Comparison of ENCODE assay signal across 20 mouse cellular contexts in the genomic region with DNA sequence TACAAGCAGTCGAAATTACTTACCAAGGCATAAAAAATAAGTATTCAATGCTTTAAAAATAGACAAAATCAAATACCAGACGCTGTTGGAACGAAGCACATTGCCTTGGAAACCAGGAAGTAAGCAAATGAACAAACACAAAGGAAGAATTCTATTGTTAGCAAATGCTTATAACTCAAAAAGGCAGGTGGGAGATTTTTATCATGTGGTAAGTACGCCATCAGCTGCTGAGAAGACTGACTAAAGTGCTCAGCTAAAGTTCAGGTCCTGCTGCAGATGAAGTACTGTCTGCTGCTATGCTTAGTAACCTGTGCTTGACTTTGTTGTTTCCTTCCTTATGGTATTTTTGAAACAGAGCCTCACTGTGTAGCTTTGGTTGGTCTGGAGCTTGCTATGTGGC. TPM values are rescaled to one million over a fixed set of nuclear protein-coding genes. Genes with fewer than 3 reads are reported as not detected.
A peak's percentile ranks its signal among the peaks of the same experiment; 100 is the strongest.
DNase-seq lines count a peak whose midpoint lies in the region; ATAC-seq and TF ChIP-seq lines count a peak whose summit lies in the region.
"Had no signal": no experiment of that assay in that cellular context is flagged by ENCODE, and none has a peak within 500 bp of the region (broad histone marks: within the 10 kb centered on the region; RNA-seq: fewer than 3 reads in every experiment).

No protein-coding gene starts in this region.

- no peak overlapping the region for H3K27ac ChIP-seq in forebrain, postnatal 0 days (ENCODE audit: low read depth, low read length)
- H3K27ac ChIP-seq in forebrain, embryonic 10.5 days = no peak overlapping the region
- H3K27ac ChIP-seq in hindbrain, postnatal 0 days = no peak overlapping the region
- H3K27ac ChIP-seq: embryonic facial prominence, embryonic 15.5 days; heart, embryonic 15.5 days; hindbrain, embryonic 12.5 days; liver, embryonic 12.5 days; lung, embryonic 15.5 days; neural tube, embryonic 13.5 days had no signal

- H3K9ac ChIP-seq in forebrain, postnatal 0 days = no peak overlapping the region
- H3K9ac ChIP-seq in hindbrain, postnatal 0 days (replicated peaks; ENCODE audit: low read length) = no peak overlapping the region
- H3K9ac ChIP-seq: embryonic facial prominence, embryonic 15.5 days; heart, embryonic 15.5 days; hindbrain, embryonic 12.5 days; liver, embryonic 12.5 days; lung, embryonic 15.5 days; neural tube, embryonic 13.5 days had no signal

- no peaks in the 10 kb centered on the region for H3K9me3 ChIP-seq in forebrain, postnatal 0 days (ENCODE audit: low read length)
- no peaks in the 10 kb centered on the region for H3K9me3 ChIP-seq in forebrain, embryonic 10.5 days
- no peaks in the 10 kb centered on the region for H3K9me3 ChIP-seq in hindbrain, postnatal 0 days (ENCODE audit: low read length)
- H3K9me3 ChIP-seq: embryonic facial prominence, embryonic 15.5 days; heart, embryonic 15.5 days; hindbrain, embryonic 12.5 days; liver, embryonic 12.5 days; lung, embryonic 15.5 days; neural tube, embryonic 13.5 days had no signal

- H3K27me3 ChIP-seq in forebrain, postnatal 0 days (ENCODE audit: insufficient read depth, low read length) = no peaks in the 10 kb centered on the region
- peaks cover 47% of the 10 kb centered on the region for H3K27me3 ChIP-seq in forebrain, embryonic 10.5 days (ENCODE audit: poor library complexity, severe bottlenecking)
- no peaks in the 10 kb centered on the region for H3K27me3 ChIP-seq in hindbrain, postnatal 0 days (ENCODE audit: insufficient read depth, low read length)
- H3K27me3 ChIP-seq: embryonic facial prominence, embryonic 15.5 days; heart, embryonic 15.5 days; liver, embryonic 12.5 days; lung, embryonic 15.5 days; neural tube, embryonic 13.5 days had no signal

- TF ChIP-seq CTCF in forebrain, postnatal 0 days (IDR thresholded peaks at IDR 0.05; ENCODE audit: low read depth) = no peak
- TF ChIP-seq CTCF in hindbrain, postnatal 0 days (IDR thresholded peaks at IDR 0.05; ENCODE audit: low read depth) = no peak

- 75% methylated on average over 4 of the region's 4 CpGs for WGBS in forebrain, postnatal 0 days
- WGBS in forebrain, embryonic 10.5 days = 88% methylated on average over 4 of the region's 4 CpGs
- 73% methylated on average over 4 of the region's 4 CpGs for WGBS in hindbrain, postnatal 0 days

- no peaks in the 10 kb centered on the region for H3K36me3 ChIP-seq in forebrain, postnatal 0 days (ENCODE audit: insufficient read depth)
- peaks cover 5% of the 10 kb centered on the region; the same call in 1 of the 2 replicates for H3K36me3 ChIP-seq in forebrain, embryonic 10.5 days (replicated peaks)
- H3K36me3 ChIP-seq in hindbrain, postnatal 0 days (ENCODE audit: insufficient read depth, low read length) = no peaks in the 10 kb centered on the region
- H3K36me3 ChIP-seq: embryonic facial prominence, embryonic 15.5 days; heart, embryonic 15.5 days; hindbrain, embryonic 12.5 days; liver, embryonic 12.5 days; lung, embryonic 15.5 days had no signal

- no peak overlapping the region for H3K4me3 ChIP-seq in forebrain, postnatal 0 days (ENCODE audit: low read depth, low read length)
- no peak overlapping the region for H3K4me3 ChIP-seq in forebrain, embryonic 10.5 days
- H3K4me3 ChIP-seq in hindbrain, postnatal 0 days (ENCODE audit: low read length) = no peak overlapping the region
- H3K4me3 ChIP-seq: embryonic facial prominence, embryonic 15.5 days; heart, embryonic 15.5 days; hindbrain, embryonic 12.5 days; liver, embryonic 12.5 days; lung, embryonic 15.5 days; neural tube, embryonic 13.5 days had no signal

- H3K4me2 ChIP-seq in forebrain, postnatal 0 days (ENCODE audit: low read depth) = no peak overlapping the region
- no peak overlapping the region for H3K4me2 ChIP-seq in hindbrain, postnatal 0 days (ENCODE audit: low read depth, low read length)
- H3K4me2 ChIP-seq: embryonic facial prominence, embryonic 15.5 days; heart, embryonic 15.5 days; hindbrain, embryonic 12.5 days; liver, embryonic 12.5 days; lung, embryonic 15.5 days; neural tube, embryonic 13.5 days had no signal

- H3K4me1 ChIP-seq in forebrain, postnatal 0 days (ENCODE audit: insufficient read depth) = no peaks in the 10 kb centered on the region
- H3K4me1 ChIP-seq in forebrain, embryonic 10.5 days = no peaks in the 10 kb centered on the region
- H3K4me1 ChIP-seq in hindbrain, postnatal 0 days (ENCODE audit: insufficient read depth, low read length) = no peaks in the 10 kb centered on the region
- H3K4me1 ChIP-seq: embryonic facial prominence, embryonic 15.5 days; heart, embryonic 15.5 days; hindbrain, embryonic 12.5 days; liver, embryonic 12.5 days; lung, embryonic 15.5 days; neural tube, embryonic 13.5 days had no signal

- peak; percentile 2 for DNase-seq in forebrain, postnatal 0 days
- no peak for DNase-seq in forebrain, embryonic 10.5 days (ENCODE audit: extremely low spot score, low spot score)
- DNase-seq in kidney, postnatal 14 days = peak; percentile 3
- no peak for DNase-seq in kidney, adult 18-20 months
- peak; percentile 15 for DNase-seq in CD4-positive helper T cell, adult 2 months (ENCODE audit: low read depth, low spot score)
- DNase-seq in induced T-regulatory cell, adult 2 months (ENCODE audit: low read depth) = peak; percentile 11
- DNase-seq in hindbrain, postnatal 0 days (ENCODE audit: low spot score) = no peak
- no peak for DNase-seq in B cell, adult 2 months
- DNase-seq: adrenal gland, postnatal 36 days; cerebellum, postnatal 14 days; embryo, embryonic 11 days; gastrocnemius, postnatal 36 days had no signal

- ATAC-seq in forebrain, postnatal 0 days = no peak
- ATAC-seq in hindbrain, postnatal 0 days = no peak
- ATAC-seq: intestine, postnatal 0 days; liver, embryonic 12.5 days had no signal

RNA-seq across cellular contexts. Expression of gene Gpr34, which starts 13.4 kb away (rescaled TPM):
- 3.5 and 3.9 TPM in 2 replicates for total RNA-seq in forebrain, postnatal 0 days (2014; rRNA removed)
- 5.0 and 5.6 TPM in 2 replicates for polyA plus RNA-seq in forebrain, postnatal 0 days (2015; fragmentation: Nextera tagmentation; extraction: Ambion mirVana)
- 0.81 and 0.95 TPM in 2 replicates for polyA plus RNA-seq in forebrain, embryonic 10.5 days (2016; fragmentation: Nextera tagmentation; extraction: Ambion mirVana)
- 2.4 and 4.2 TPM in 2 replicates for total RNA-seq in hindbrain, postnatal 0 days (2014; rRNA removed)
- polyA plus RNA-seq in hindbrain, postnatal 0 days (2015; fragmentation: Nextera tagmentation; extraction: Ambion mirVana) = 5.4 and 7.1 TPM in 2 replicates

RNA-seq across cellular contexts. Expression of gene Gpr82, which starts 42.7 kb away (rescaled TPM):
- not detected in 2 replicates for total RNA-seq in forebrain, postnatal 0 days (2014; rRNA removed)
- polyA plus RNA-seq in forebrain, postnatal 0 days (2015; fragmentation: Nextera tagmentation; extraction: Ambion mirVana) = 0.19 TPM in 1 of 2 replicates, not detected in the other
- 0.46 and 0.47 TPM in 2 replicates for polyA plus RNA-seq in forebrain, embryonic 10.5 days (2016; fragmentation: Nextera tagmentation; extraction: Ambion mirVana)
- not detected in 2 replicates for total RNA-seq in hindbrain, postnatal 0 days (2014; rRNA removed)
- polyA plus RNA-seq in hindbrain, postnatal 0 days (2015; fragmentation: Nextera tagmentation; extraction: Ambion mirVana) = 0.36 and 0.40 TPM in 2 replicates
- total RNA-seq: gastrocnemius, postnatal 36 days; left cerebral cortex, adult 8-10 months had no signal

Comparison
In these comparisons a context has a peak if more than half of its experiments do, and no peak if none do; other contexts are left out.
1. DNase-seq: peak in forebrain, postnatal 0 days (single experiment), kidney, postnatal 14 days (single experiment), CD4-positive helper T cell, adult 2 months (single experiment) and induced T-regulatory cell, adult 2 months (single experiment); none in forebrain, embryonic 10.5 days (single experiment), kidney, adult 18-20 months (single experiment), hindbrain, postnatal 0 days (single experiment) and B cell, adult 2 months (0 of 2).